Mouse (Mus musculus) MEL (cell line): Measurements from ENCODE around the gene Mrpl42.
A peak's percentile ranks its signal among the peaks of the same experiment; 100 is the strongest.

ENCODE experiments used
- CTCF ChIP-seq, 3 experiments: IDR thresholded peaks in 2 of 3; conservative IDR thresholded peaks in 1 of 3; 2 replicates each; pipeline ENCODE4 v1.5.1; 2011 to 2012; ENCODE audit warnings: low read length in 3 of 3, low read depth in 2 of 3, mild to moderate bottlenecking in 2 of 3, improper control_type of control experiment in 1 of 3, inconsistent platforms in 1 of 3, mixed read lengths in 1 of 3, moderate library complexity in 1 of 3; ENCODE audit not compliant: control insufficient read depth in 1 of 3, insufficient read depth in 1 of 3, poor library complexity in 1 of 3, severe bottlenecking in 1 of 3
- GATA1 ChIP-seq: IDR thresholded peaks from 2 replicates; pipeline ENCODE4 v1.6.1; 2011; ENCODE audit warnings: low read depth, low read length, improper control_type of control experiment
- MXI1 ChIP-seq: IDR thresholded peaks from 2 replicates; pipeline ENCODE4 v1.6.1; 2011; ENCODE audit warnings: mild to moderate bottlenecking, low read depth, low read length, improper control_type of control experiment
- POLR2A ChIP-seq, 2 experiments: IDR thresholded peaks; 2 replicates each; pipeline ENCODE4 v1.6.1; 2011 to 2012; ENCODE audit warnings: low read length in 2 of 2, mild to moderate bottlenecking in 2 of 2, control low read depth in 1 of 2, improper control_type of control experiment in 1 of 2, low read depth in 1 of 2, moderate library complexity in 1 of 2; ENCODE audit not compliant: control insufficient read depth in 1 of 2, insufficient read depth in 1 of 2, poor library complexity in 1 of 2
- ZNF384 ChIP-seq: IDR thresholded peaks from 2 replicates; pipeline ENCODE4 v1.6.1; 2012; ENCODE audit warnings: low read depth, mild to moderate bottlenecking, inconsistent platforms, low read length, improper control_type of control experiment

DNA sequence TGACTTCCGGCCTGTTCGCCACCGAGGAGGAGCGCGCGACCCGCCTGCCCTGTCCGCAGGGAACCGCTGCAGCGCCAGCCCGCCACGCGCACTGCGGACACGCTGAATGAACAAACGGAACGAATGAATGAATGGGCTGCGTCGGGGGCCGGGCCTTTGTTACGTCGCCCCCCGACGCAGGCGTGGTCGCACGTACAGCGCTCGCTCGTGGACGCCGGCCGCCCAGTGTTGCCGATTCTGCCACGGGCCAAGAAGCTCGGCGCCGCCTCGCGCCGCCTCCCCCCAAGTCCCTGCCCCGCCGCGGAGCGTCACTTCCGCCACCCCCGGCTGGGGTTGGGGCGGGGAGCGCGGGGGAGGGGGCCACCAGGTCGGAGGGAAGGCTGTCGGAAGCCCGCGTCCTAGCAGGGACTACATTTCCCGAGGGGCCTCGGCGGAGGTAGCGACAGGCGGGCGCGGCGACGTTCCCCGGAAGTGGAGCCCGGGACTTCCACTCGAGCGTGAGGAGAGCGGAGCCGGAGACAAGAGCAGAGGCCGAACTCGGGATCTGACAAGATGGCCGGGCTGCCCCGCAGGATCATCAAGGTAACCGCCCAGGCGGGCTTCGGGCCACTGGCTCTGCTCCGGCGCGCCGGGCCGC, 13.0 kb upstream of the Mrpl42 start, which contains the start of gene Ube2n:
- no peak for TF ChIP-seq CTCF (IDR thresholded peaks at IDR 0.05 in 2 of 3, conservative IDR thresholded peaks at IDR 0.05 in 1 of 3; ENCODE audit: control insufficient read depth in 1 of 3, insufficient read depth in 1 of 3, low read depth in 2 of 3, low read length in 3 of 3, poor library complexity in 1 of 3, severe bottlenecking in 1 of 3)
- no peak for TF ChIP-seq ZNF384
- peak; percentile 93 for TF ChIP-seq MXI1
- peak; percentile 94 to 98 for TF ChIP-seq POLR2A (IDR thresholded peaks at IDR 0.05; ENCODE audit: control insufficient read depth in 1 of 2, insufficient read depth in 1 of 2, low read depth in 1 of 2, low read length in 2 of 2, poor library complexity in 1 of 2)
- TF ChIP-seq GATA1, result no peak
